Mouse (Mus musculus) urinary bladder, postnatal 10 days (tissue): ENCODE data around the gene 1700011L22Rik.

Experiments used
- DNase-seq: peaks from one replicate; pipeline ENCODE4 v3.0.0; 2022; ENCODE audit warnings: low spot score

The 1700011L22Rik gene

DNA sequence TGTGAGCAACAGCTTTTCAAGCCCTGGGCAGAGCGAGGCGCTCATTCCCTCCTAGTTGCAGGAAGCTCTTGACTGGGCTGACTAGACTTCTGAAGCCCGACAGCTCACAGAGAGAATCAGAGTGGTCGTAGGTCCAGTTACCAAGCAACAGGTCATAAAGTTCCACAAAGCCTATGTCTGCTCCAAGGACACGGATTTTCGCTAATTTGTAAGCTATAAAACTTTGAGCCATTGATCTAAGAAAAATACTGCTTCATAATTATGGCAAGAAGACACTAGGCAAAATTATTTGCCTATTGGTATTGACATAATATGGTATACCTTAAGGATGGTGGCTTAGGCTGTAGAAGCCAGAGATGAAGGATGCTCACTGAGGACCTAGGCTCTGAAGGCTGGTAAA, at the start of gene 1700011L22Rik:
Gene 1700011L22Rik (minus strand): TSS at position 101 of the 400 bp plus-strand sequence.
- no peak for DNase-seq

DNA sequence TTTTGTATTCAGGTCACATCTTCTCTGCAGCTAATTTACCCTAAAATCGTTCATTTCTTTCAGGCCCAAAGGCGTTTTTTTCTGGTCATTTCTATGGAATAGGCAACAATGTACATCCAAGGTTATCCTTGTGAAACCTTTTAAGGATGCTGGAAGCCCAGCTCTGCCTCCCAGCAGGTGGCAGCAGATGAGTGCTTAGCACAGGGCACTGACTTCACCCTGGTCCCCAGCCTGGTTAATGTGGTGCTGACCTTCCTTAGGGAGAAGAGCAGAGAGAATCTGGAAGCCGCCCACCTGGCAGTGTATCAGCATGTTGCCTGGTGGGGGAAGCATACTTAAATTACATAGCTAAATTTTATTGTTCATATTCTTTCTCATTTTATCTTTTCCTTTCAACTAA, 49.4 kb upstream of the 1700011L22Rik start:
- DNase-seq: peak; percentile 25

DNA sequence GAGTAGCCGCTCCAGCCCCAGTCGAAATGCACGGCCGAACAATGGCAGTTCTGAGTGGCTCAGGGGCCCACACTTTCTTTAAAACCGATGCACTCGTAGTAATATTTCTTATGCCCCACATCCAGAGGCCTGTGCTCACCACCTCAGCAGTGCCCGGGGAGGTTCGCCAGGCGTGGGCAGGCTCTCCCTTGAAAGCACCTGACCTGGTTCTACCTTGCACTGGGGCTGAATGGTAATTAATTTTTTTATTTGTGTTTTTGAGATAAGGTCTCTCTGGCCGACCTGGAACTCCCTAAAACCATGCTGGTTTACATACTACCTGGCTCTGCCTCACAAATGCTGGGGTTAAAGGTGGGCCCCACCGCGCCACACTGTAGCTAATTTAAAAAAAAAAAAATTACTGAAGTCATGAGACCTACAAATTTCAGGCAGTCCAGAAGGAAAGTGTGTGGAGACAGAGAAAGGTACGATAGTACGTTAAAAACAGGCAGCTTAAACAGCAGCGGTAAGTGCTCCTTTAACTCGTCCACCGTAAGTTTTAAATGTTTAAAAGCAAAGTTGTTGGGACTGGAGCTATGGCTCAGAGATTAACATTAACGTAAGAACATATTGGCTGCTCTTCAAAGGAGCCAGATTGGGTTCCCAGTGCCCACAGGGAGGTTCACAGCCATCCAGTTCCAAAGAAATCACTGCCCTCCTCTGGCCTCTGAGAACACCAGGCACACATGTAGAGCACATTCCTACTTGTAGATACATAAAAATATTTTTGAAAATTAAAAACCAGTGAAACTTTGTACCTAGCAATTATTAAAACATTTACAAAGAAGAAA, 47.1 kb upstream of the 1700011L22Rik start:
- DNase-seq: no peak

DNA sequence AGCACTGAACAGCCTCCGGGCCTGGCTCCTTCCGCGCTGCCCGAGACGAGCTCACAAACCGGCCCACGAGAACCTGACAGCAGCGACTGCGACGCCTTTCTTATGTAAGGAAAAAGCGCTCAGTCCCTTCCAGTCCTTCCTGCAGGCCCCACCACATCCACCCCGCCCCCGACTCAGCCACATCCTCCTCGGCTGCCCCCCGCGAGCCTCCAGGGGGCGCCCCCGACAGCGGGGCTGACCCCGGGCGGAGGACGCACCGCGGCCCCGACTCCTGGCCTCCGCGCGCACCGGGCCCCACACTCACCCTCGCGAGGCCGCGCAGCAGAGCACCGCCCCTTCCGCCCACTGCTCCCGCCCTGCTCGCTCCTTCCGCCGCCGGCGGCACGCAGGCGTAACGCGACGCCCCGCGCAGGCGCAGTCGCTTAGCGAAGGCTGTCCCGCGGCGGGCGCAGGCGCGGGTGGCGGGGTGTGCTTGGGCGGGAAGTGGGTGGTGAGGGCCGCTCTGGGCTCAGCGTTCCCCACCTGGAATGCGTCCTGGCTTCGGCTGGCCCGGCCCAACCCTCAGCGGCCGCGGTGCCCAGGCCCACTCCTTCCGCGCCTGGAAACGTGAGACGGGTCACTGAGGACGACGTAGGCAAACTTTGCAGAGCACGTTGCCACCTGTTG, 46.4 kb upstream of the 1700011L22Rik start, which contains the start of gene Mmaa:
Gene Mmaa (minus strand): TSS at position 328 of the 666 bp plus-strand sequence.
- DNase-seq: peak; percentile 89

DNA sequence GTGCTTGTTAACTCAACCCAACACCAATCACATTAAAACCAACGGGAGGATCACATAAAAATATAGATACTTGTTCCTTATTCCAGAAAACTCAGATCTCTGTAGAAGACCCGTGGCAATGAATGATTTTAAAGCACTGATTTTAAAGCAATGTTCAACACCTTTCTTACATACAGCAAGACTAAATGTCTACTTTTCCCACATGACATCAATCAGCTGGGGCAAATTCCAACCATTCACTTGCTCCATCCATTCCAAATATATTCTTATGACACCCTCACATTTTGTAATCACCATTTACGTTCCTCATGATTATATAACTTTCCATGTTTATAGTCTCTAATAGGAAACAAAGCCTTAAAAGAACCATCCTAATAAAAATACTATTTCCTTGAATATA, 45.5 kb upstream of the 1700011L22Rik start:
- no peak for DNase-seq

DNA sequence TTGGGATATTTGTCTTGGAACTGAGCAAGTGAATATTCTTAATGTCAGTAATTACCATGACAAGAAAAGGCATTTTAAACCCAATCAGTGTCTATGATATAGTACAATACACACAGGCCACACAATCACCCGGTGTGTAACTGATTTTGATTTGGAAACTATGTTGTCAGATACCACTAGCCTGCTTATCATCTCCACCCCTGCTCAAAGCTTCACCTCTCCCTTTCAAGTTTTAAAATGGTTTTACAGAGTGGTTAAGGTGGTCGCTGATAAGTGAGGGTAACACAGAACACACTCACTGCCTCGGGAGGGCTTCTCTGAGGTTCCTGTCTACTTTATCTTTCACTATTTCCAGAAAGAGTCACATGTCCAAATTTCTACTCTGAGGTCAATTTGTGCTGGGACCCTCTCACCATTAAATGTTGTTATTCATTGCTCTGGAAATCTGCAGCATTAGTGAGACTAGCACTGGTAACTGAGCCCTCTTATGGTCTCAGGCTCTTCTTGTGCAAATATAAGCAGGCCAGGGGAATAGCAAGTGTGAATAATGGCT, 44.4 kb upstream of the 1700011L22Rik start:
- DNase-seq: no peak

DNA sequence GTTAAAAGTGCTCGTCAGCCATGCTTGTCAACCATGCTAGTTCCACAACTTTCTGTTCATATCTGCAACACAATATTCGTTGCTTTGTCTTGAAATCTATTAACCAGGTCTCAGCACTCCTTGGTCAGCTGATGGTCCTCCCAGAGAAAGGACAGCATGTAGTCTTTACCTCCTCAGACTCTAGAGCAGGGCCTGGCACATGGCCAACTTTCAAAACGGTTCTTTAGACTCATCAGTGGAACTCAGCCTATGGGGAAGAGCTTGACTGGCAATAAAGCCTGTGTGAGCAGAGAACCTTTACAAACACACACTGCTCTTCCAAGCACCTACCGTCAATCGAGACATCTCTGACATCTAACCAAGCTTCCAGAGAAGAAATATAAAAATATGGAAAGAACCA, 41.2 kb upstream of the 1700011L22Rik start:
- DNase-seq: no peak

DNA sequence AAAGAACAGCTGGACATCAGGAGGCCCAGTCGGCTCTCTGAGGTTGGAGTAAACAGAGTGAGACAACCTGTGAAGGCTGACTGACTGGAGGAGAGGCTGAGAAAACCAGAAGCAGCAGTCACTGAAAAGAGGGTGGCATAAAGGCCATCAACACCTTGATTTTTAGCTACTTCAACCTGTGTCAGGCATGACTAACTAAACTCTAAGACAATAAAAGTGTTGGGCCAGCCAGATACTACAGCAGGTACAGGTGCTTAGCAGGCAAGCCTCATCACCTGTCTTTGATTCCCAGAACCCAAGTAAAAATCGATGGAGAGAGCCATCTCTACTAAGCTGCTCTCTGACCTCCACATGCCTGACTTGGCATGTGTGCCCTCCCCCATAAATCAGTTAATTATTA, 40.3 kb upstream of the 1700011L22Rik start:
- no peak for DNase-seq

DNA sequence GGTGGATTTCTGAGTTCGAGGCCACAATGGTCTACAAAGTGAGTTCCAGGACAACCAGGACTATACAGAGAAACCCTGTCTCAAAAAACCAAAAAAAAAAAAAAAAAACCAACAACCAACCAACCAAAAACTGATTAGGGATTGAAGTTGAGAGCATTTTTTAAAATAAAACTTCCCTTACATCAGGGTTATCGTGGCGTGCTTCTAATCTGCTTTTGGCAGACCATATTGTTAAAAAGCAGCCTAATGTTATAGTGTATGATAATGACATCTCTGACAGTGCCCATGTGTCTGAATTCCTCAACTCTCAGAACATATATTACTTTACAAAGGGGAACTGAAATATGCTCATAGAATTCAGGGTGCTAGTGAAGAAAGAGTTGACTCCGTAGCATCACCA, 39.9 kb upstream of the 1700011L22Rik start:
- no peak for DNase-seq

DNA sequence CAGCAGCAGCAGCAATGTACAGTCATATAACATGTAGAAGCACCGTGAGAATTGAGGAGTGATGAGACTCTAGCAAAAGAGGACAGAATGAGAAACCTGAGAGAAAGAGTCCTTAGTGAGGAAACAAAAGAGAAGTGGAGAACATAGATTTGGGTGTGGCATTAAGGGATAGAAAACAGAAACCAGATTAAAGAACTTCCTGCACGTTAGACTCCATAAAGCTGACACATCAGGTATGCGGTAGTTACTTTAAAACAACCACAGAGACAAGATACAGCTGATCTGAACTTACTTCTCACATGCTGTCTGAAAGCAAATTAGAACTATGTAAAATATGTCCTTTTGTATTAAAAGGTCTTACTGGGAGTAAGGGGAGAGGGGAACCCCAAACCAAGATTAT, 38.1 kb upstream of the 1700011L22Rik start:
- no peak for DNase-seq

DNA sequence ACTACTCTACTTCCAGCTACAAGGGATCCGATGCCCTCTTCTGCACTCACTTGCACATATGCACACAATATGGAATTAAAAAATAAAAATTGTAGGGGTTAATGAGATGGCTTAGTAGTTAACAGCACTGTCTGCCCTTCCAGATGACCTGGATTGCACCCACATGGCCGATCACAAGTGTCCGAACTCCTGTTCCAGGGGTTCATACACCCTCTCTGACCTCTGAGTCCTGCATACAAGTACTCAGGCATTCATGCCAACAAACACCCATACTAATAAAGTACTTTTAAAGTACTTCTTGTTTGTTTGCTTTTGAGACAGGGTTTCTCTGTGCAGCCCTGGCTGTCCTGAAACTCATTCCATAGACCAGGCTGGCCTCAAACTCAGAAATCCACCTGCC, 36.3 kb upstream of the 1700011L22Rik start:
- DNase-seq: no peak

DNA sequence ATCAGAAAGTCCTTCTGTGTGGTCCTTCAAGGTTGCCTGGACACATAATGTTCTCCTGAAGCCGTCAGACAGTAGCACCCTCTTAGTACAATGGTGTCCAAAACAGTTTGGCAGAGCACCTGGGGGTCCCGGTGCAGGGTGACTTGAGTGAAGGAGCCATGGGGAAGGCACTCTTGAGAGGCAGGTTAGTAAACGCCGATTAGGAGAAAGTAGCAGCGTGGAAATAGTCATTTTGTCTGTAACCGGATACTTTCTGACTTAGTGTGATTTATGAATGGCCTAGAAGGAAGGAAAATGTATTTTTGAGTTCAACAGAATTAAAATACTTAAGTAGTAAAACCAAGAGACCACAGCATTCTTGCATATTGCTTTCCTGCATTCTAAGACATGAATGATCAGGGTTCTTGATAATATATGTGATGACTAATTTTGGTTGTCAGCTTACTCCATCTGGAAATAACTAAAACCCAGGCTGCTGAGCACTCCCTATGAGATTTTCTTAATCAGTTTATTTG, 33.1 kb upstream of the 1700011L22Rik start:
- DNase-seq: no peak

DNA sequence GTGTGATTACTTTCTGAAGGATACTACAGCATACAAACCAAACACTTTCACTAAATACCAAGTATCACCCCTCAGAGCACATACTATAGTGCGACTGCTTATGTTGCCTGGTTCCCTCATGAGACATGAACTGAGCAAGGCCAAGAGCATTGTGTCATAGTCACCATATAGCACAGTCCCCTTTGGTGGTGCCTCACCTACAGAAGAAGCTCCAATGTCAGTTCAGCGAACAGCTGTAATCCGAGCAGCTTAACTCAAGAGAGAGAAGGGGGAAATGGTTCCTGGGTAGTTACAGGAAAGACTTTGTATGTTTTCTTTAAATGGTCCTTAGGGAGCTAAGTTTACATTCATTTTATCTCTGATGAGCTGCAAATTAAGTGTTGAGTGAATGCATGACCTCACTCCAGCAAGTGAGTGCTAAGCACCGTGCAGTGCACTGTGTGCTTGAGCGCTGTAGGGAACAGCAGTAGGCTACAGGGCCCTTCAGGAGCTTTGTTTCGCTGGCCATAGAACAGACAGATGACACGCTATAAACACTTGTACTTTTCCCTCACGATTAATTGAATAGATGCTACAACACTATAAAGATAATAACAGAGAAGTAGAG, 29.0 kb upstream of the 1700011L22Rik start:
- no peak for DNase-seq

DNA sequence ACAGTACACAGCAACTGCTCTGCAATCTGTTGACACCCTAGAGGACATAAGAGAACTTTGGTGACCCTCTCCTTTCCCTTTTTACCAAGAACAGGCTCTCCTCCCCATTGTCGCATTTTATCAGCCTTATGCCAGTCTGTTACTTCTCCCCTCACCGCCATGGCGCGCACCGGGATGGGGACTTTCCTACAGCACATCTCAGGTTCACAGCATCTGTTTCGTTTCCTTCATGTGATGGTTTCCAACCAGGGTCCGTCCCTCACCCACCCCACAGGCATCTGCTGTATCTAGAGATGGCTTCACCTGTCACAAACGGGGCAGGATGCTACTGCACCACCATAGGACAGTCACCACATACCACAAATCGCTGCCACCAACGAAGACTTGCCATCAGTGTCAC, 26.6 kb upstream of the 1700011L22Rik start:
- DNase-seq: no peak

DNA sequence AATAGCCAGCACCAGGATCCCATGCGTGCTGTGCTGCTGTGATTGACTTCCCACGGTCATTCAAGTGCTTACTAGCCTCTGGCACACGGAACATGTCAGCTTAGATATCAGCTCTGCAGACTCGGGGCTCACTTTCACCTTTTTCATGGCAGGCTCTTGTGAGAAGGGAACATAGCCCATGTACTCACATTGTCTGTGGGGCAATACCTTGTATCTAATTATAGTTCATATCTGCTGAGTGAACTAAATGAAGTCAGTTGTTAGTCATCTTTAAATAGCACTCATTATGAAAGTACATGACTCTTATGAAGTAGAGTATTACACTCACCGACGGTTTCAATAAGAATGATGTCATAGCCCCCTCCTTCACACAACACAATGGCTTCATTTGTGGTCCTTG, 25.4 kb upstream of the 1700011L22Rik start:
- no peak for DNase-seq

DNA sequence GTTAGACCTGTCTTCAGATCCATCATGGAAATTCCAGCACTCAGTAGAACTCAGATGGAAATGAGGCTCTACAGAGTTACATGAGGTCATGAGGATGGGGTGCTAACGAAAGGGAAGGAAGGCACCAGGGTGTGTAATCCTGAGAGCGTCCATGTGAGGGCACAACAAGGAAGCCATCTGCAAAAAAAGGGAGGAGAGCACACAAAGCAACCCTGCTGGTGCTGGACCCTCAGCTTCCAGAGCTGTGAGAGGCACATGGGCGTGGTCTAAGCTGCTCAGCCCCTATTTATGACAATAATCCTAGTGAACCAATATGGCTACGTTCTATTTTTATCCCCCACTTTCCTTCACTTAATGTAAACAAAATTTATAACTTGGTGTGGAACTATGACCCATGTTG, 24.3 kb upstream of the 1700011L22Rik start:
- DNase-seq: no peak

DNA sequence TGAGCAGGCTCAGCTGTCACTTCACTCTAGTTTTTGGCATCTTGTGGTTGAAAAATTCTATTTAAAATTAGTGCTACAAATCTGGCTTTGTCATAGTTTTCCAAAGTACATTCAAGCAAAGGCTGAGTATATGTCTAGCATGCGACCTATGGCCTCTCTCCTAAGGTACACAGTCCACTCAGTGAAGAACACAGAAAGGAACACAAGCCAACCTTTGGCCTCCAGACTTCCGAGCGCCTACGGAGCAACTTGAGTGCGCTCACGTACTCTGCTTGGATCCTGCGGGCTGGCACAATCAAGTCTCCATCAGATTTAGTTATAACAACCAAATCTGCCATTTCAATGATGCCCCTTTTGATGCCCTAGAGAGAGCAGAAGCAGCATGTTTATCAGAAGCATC, 20.6 kb upstream of the 1700011L22Rik start:
- DNase-seq: no peak

DNA sequence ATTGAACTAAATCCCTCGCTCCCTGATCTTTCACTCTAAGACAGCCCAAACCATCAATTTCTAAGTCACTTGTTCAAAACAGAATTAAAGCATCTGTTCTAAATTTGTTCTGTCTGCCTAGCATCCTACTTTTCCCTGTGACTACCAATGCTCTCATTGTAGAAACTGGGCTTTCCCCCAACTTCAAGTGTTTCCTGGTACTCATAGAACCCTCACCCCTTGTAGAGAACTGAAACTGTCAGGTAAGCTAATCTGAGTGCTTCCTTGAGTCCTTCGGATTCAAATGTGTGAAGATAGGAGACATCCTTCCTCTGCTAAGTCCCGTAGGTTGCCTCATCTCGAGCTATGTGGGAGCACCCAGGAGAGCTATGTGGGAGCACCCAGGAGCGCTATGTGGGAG, 13.6 kb upstream of the 1700011L22Rik start:
- no peak for DNase-seq

DNA sequence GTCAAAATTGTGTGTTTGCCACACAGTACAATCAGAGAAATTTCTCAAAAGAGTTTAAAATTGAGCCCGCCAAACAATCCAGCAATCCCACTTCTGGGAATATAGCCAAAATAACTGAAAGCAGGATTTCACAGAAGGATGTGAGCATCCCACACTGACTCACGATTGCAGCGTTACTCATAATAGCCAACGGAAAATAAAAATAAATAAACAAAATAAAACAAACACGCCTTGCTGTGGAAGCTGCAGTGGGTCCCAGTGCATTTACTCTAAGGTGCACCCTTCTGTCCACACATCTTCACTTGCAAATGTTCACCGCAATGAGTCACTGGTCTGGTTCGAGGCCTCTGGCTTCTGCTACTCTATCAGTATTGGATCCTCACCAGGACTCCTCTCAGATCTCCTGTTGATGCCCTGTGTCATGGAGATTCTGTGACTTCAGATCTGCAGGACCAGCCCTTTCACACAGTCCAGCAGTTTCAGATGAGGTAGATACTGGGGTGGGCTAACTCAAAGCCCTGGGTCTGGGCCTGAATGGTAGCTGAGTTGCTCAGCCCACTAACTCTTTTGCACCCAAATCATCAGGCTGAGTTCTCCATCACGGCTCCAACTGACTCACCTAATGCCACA, 7.8 kb upstream of the 1700011L22Rik start:
- DNase-seq: no peak

DNA sequence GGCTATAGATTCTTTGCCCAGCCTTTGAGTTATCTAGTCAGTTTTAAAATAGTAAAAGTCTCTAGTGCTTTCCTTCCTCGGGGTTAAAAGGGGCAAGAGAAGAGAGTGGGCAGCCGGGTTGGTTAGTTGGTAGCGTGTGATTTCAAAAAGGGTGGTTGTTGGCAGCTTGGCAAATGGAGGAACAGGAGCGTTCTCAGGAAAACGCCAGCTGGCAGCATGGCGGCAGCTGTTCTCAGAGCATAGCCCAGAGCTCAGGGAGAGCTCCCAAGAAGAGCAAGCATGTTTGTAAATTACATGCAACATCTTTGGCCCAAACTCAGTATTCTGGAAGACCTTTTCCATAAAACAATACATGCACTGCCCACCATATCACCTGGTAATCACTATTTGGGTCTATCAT, 5.4 kb upstream of the 1700011L22Rik start:
- DNase-seq: no peak

DNA sequence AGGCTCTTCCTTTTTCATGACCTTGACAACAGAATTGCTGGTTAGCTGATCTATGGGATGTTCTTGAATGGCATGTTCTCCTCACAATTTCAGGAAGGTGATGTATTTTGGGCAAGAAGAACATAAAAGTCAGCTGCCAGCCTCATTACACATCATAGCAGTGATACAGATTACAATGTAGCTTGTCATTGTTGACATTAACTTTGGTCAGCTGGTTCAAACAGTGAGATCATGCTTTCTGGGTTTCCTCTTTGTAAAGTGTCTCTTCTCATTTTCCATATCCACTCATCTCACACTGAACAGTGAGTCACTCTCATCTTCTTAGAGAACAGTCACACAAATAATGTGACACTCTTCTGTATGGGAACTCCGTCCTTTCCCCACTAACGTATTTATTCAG, 4.9 kb downstream of the 1700011L22Rik start:
- no peak for DNase-seq

DNA sequence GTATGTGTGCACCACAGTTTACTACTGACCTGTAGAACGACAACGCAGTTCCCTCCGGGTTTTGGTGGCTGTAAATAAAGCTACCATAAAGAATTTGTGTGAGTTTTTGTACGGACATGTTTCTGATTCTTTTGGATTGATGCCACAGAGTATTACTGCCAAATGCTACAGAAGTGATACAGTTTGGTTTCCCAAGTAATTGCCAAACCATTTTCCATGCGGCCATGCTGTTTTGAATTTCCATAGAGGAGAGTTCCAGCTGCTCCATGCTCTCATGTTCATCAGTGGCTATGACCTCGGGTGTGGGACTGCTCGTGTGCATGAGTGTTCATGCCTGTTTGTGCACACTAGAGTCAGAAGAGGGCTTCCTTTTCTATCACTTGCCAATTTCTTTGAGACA, 8.4 kb downstream of the 1700011L22Rik start:
- no peak for DNase-seq
